Mouse (Mus musculus): Measurements from ENCODE around the gene Nme9. TPM values are rescaled to one million over a fixed set of nuclear protein-coding genes. Genes with fewer than 3 reads are reported as not detected.
A peak's percentile ranks its signal among the peaks of the same experiment; 100 is the strongest.

The Nme9 gene
- polyA plus RNA-seq, 1 experiment from 2014 or later = 0.90 TPM

- Histone ChIP-seq H3K4me3 (ENCODE audit: low read depth, low read length) (no peak overlapping the region), H3K36me3 (ENCODE audit: control insufficient read depth, insufficient read depth, low read length) (no peaks in the 10 kb centered on the region), H3K27ac (ENCODE audit: low read depth, low read length) (no peak overlapping the region), H3K9me3 (ENCODE audit: control insufficient read depth, low read length) (no peaks in the 10 kb centered on the region), H3K27me3 (ENCODE audit: control insufficient read depth, insufficient read depth, low read length) (no peaks in the 10 kb centered on the region), H3K4me1 (replicated peaks; ENCODE audit: control insufficient read depth, insufficient read depth, low read length) (no peaks in the 10 kb centered on the region), H3K9ac (ENCODE audit: low read depth, low read length) (no peak overlapping the region), H3K4me2 (replicated peaks; ENCODE audit: low read depth, low read length) (no peak overlapping the region)
- DNase-seq (ENCODE audit: low spot score) (no peak), ATAC-seq (ENCODE audit: low FRiP score) (no peak)
- 87% methylated on average over 6 of the region's 6 CpGs for WGBS
Measured at GRCm38 (mm10) chr9:99464876-99465275, 13.6 kb downstream of the Nme9 start.

- no peaks in the 10 kb centered on the region for H3K9me3 ChIP-seq (ENCODE audit: control insufficient read depth, low read length)
- no peak overlapping the region for H3K4me2 ChIP-seq (replicated peaks; ENCODE audit: low read depth, low read length)
- no peaks in the 10 kb centered on the region for H3K4me1 ChIP-seq (replicated peaks; ENCODE audit: control insufficient read depth, insufficient read depth, low read length)
- H3K27ac ChIP-seq (ENCODE audit: low read depth, low read length) = no peak overlapping the region
- ATAC-seq (ENCODE audit: low FRiP score) (no peak), DNase-seq (ENCODE audit: low spot score) (no peak)
- no peak overlapping the region for H3K4me3 ChIP-seq (ENCODE audit: low read depth, low read length)
- WGBS = 86% methylated on average over 9 of the region's 9 CpGs
- no peaks in the 10 kb centered on the region for H3K27me3 ChIP-seq (ENCODE audit: control insufficient read depth, insufficient read depth, low read length)
- no peaks in the 10 kb centered on the region for H3K36me3 ChIP-seq (ENCODE audit: control insufficient read depth, insufficient read depth, low read length)
- H3K9ac ChIP-seq (ENCODE audit: low read depth, low read length) = no peak overlapping the region
Measured at GRCm38 (mm10) chr9:99468572-99468971, 17.3 kb downstream of the Nme9 start.

DNA sequence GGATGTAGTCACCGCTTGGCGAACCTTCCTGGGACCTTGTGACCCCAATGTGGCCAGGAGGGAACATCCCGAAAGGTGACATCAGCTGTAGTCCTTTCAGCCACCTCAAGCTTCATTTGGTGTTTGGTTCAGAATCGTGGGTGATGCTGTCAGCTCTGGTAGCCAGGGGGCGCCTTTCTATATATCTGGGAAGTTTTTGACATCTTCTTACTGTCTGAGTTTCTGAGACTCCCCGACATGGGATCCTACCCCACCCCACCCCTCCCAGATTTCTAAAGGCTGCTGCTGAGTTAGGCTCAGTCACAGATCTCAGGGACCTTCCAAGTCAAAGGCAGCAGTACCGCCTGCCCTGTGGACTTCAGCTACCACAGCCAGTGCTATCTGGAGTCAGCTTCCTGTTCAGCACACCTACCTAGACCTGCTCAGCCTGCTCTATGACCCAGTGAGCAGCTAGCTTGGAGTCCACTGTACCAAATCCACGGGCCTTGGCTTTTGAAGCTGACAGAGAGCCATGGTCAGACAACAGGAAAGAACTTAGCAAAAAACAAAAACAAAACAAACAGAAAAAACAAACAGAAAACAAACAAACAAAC, 18.5 kb downstream of the Nme9 start:
- 64% methylated on average over 8 of the region's 8 CpGs for WGBS
- no peaks in the 10 kb centered on the region for H3K27me3 ChIP-seq (ENCODE audit: control insufficient read depth, insufficient read depth, low read length)

GRCm38 (mm10) chr9:99470347-99471092, 19.2 kb downstream of the Nme9 start:
- Histone ChIP-seq H3K9ac (ENCODE audit: low read depth, low read length) (no peak overlapping the region), H3K4me3 (ENCODE audit: low read depth, low read length) (no peak overlapping the region), H3K27me3 (ENCODE audit: control insufficient read depth, insufficient read depth, low read length) (no peaks in the 10 kb centered on the region), H3K36me3 (ENCODE audit: control insufficient read depth, insufficient read depth, low read length) (no peaks in the 10 kb centered on the region), H3K4me2 (replicated peaks; ENCODE audit: low read depth, low read length) (no peak overlapping the region), H3K27ac (ENCODE audit: low read depth, low read length) (no peak overlapping the region), H3K4me1 (replicated peaks; ENCODE audit: control insufficient read depth, insufficient read depth, low read length) (no peaks in the 10 kb centered on the region), H3K9me3 (ENCODE audit: control insufficient read depth, low read length) (no peaks in the 10 kb centered on the region)
- WGBS = 82% methylated on average over 16 of the region's 16 CpGs
- DNase-seq (ENCODE audit: low spot score) (no peak), ATAC-seq (ENCODE audit: low FRiP score) (no peak)

More for the DNA sequence above, 18.5 kb downstream of the Nme9 start:
- ATAC-seq (ENCODE audit: low FRiP score) (no peak), DNase-seq (ENCODE audit: low spot score) (peak; percentile 10)
- Histone ChIP-seq H3K4me3 (ENCODE audit: low read depth, low read length) (no peak overlapping the region), H3K36me3 (ENCODE audit: control insufficient read depth, insufficient read depth, low read length) (no peaks in the 10 kb centered on the region), H3K4me2 (replicated peaks; ENCODE audit: low read depth, low read length) (no peak overlapping the region), H3K9me3 (ENCODE audit: control insufficient read depth, low read length) (no peaks in the 10 kb centered on the region), H3K9ac (ENCODE audit: low read depth, low read length) (no peak overlapping the region), H3K4me1 (replicated peaks; ENCODE audit: control insufficient read depth, insufficient read depth, low read length) (no peaks in the 10 kb centered on the region), H3K27ac (ENCODE audit: low read depth, low read length) (no peak overlapping the region)

GRCm38 (mm10) chr9:99471334-99471733, 20.1 kb downstream of the Nme9 start:
- no peak overlapping the region for H3K27ac ChIP-seq (ENCODE audit: low read depth, low read length)
- no peak overlapping the region for H3K9ac ChIP-seq (ENCODE audit: low read depth, low read length)
- no peaks in the 10 kb centered on the region for H3K4me1 ChIP-seq (replicated peaks; ENCODE audit: control insufficient read depth, insufficient read depth, low read length)
- H3K36me3 ChIP-seq (ENCODE audit: control insufficient read depth, insufficient read depth, low read length) = no peaks in the 10 kb centered on the region
- no peak overlapping the region for H3K4me3 ChIP-seq (ENCODE audit: low read depth, low read length)
- H3K9me3 ChIP-seq (ENCODE audit: control insufficient read depth, low read length) = no peaks in the 10 kb centered on the region
- H3K4me2 ChIP-seq (replicated peaks; ENCODE audit: low read depth, low read length) = no peak overlapping the region
- DNase-seq (ENCODE audit: low spot score) (no peak), ATAC-seq (ENCODE audit: low FRiP score) (no peak)
- 83% methylated on average over 7 of the region's 7 CpGs for WGBS
- no peaks in the 10 kb centered on the region for H3K27me3 ChIP-seq (ENCODE audit: control insufficient read depth, insufficient read depth, low read length)

GRCm38 (mm10) chr9:99479181-99479711, 28.0 kb downstream of the Nme9 start:
- ATAC-seq (ENCODE audit: low FRiP score) (no peak), DNase-seq (ENCODE audit: low spot score) (no peak)
- no peaks in the 10 kb centered on the region for H3K27me3 ChIP-seq (ENCODE audit: control insufficient read depth, insufficient read depth, low read length)
- no peaks in the 10 kb centered on the region for H3K9me3 ChIP-seq (ENCODE audit: control insufficient read depth, low read length)
- no peak overlapping the region for H3K4me2 ChIP-seq (replicated peaks; ENCODE audit: low read depth, low read length)
- H3K4me1 ChIP-seq (replicated peaks; ENCODE audit: control insufficient read depth, insufficient read depth, low read length) = no peaks in the 10 kb centered on the region
- H3K4me3 ChIP-seq (ENCODE audit: low read depth, low read length) = no peak overlapping the region
- no peak overlapping the region for H3K27ac ChIP-seq (ENCODE audit: low read depth, low read length)
- H3K36me3 ChIP-seq (ENCODE audit: control insufficient read depth, insufficient read depth, low read length) = no peaks in the 10 kb centered on the region; the same call in 1 of the 2 replicates
- H3K9ac ChIP-seq (ENCODE audit: low read depth, low read length) = no peak overlapping the region
- WGBS = 81% methylated on average over 9 of the region's 9 CpGs

DNA sequence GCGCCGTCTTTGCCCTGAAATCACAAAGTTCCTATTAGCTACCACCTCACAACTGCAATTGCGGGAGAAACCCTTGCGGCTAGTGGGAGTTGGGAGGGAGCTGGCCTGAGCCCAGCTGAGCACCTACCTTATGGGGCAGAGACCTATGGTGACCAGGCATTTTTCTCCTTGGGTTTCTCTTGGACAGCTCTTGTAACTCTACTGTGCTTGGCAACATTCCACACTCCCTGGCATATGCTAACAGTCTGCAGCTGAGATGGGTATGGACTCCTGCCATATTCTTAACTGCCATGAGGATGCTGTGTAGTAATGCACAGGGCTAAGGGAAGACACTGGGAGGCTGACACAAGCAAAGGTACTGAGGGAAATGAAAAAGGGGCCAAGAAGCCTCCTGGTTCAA, 29.5 kb downstream of the Nme9 start:
- H3K9me3 ChIP-seq (ENCODE audit: control insufficient read depth, low read length) = no peaks in the 10 kb centered on the region
- H3K4me2 ChIP-seq (replicated peaks; ENCODE audit: low read depth, low read length) = no peak overlapping the region
- no peaks in the 10 kb centered on the region for H3K27me3 ChIP-seq (ENCODE audit: control insufficient read depth, insufficient read depth, low read length)
- no peak overlapping the region for H3K4me3 ChIP-seq (ENCODE audit: low read depth, low read length)
- 98% methylated on average over 4 of the region's 4 CpGs for WGBS
- DNase-seq (ENCODE audit: low spot score) (no peak), ATAC-seq (ENCODE audit: low FRiP score) (no peak)
- H3K9ac ChIP-seq (ENCODE audit: low read depth, low read length) = no peak overlapping the region
- H3K27ac ChIP-seq (ENCODE audit: low read depth, low read length) = no peak overlapping the region
- no peaks in the 10 kb centered on the region for H3K4me1 ChIP-seq (replicated peaks; ENCODE audit: control insufficient read depth, insufficient read depth, low read length)
- H3K36me3 ChIP-seq (ENCODE audit: control insufficient read depth, insufficient read depth, low read length) = no peaks in the 10 kb centered on the region; the same call in 1 of the 2 replicates

DNA sequence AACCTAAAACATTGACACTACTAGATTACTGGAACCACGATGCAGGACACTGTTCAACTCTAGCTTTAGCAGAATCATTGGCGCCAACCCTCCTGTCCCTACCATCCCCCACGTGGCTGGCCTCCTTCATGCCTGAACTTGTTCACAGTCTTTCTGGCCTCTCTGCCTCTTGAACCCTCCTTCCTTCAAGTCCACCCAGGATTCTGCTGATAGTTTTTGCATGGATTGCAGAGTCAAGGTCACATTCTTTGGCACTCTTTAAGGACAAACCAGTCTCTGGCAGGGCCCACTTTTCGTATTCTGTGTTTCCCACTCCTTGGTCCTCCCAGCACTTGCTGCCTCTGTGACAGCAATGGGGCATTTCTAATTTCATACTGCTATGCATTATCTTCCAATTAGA, 31.9 kb downstream of the Nme9 start:
- Histone ChIP-seq H3K4me2 (replicated peaks; ENCODE audit: low read depth, low read length) (no peak overlapping the region), H3K4me3 (ENCODE audit: low read depth, low read length) (no peak overlapping the region), H3K4me1 (replicated peaks; ENCODE audit: control insufficient read depth, insufficient read depth, low read length) (no peaks in the 10 kb centered on the region), H3K9me3 (ENCODE audit: control insufficient read depth, low read length) (no peaks in the 10 kb centered on the region), H3K36me3 (ENCODE audit: control insufficient read depth, insufficient read depth, low read length) (no peaks in the 10 kb centered on the region; the same call in 1 of the 2 replicates), H3K27ac (ENCODE audit: low read depth, low read length) (no peak overlapping the region), H3K9ac (ENCODE audit: low read depth, low read length) (no peak overlapping the region), H3K27me3 (ENCODE audit: control insufficient read depth, insufficient read depth, low read length) (no peaks in the 10 kb centered on the region)
- DNase-seq (ENCODE audit: low spot score) (no peak), ATAC-seq (ENCODE audit: low FRiP score) (no peak)
- 85% methylated on average over 4 of the region's 4 CpGs for WGBS

- Histone ChIP-seq H3K4me3 (ENCODE audit: low read depth, low read length) (no peak overlapping the region), H3K9me3 (ENCODE audit: control insufficient read depth, low read length) (no peaks in the 10 kb centered on the region), H3K4me2 (replicated peaks; ENCODE audit: low read depth, low read length) (no peak overlapping the region), H3K9ac (ENCODE audit: low read depth, low read length) (no peak overlapping the region), H3K27ac (ENCODE audit: low read depth, low read length) (no peak overlapping the region), H3K36me3 (ENCODE audit: control insufficient read depth, insufficient read depth, low read length) (no peaks in the 10 kb centered on the region; the same call in 1 of the 2 replicates), H3K4me1 (replicated peaks; ENCODE audit: control insufficient read depth, insufficient read depth, low read length) (no peaks in the 10 kb centered on the region), H3K27me3 (ENCODE audit: control insufficient read depth, insufficient read depth, low read length) (no peaks in the 10 kb centered on the region)
- ATAC-seq (ENCODE audit: low FRiP score) (no peak), DNase-seq (ENCODE audit: low spot score) (no peak)
Measured at GRCm38 (mm10) chr9:99484632-99485031, 33.4 kb downstream of the Nme9 start.

All from hindbrain, embryonic 11.5 days (tissue).